Mouse (Mus musculus) liver, embryonic 14.5 days (tissue): Measurements from ENCODE around the gene Entpd2.

Experiments used
- CTCF ChIP-seq: IDR thresholded peaks from 2 replicates; pipeline ENCODE4 v1.5.1; 2016; ENCODE audit warnings: antibody characterized with exemption, low read depth, control low read depth
- EP300 ChIP-seq: IDR thresholded peaks from 2 replicates; pipeline ENCODE4 v1.6.1; 2016; ENCODE audit warnings: antibody characterized with exemption, low read depth

DNA sequence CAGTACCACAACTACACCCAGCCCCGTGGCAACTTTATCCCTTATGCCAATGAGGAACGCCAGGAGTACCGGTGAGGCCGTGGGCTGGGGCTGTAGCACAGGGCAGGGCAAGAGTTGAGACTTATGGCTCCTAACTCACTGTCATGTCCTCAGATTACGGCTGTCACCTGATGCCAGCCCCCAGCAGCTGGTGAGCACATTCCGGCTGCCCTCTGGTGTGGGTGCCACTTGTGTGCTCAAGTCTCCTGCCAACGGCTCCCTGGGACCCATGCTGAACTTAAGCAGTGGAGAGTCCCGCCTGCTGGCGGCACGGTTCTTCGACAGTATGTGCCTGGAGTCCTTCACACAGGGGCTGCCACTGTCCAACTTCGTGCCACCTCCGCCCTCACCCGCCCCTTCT, 47.0 kb downstream of the Entpd2 start:
- no peak for TF ChIP-seq CTCF
- no peak for TF ChIP-seq EP300
